Comparison of ENCODE assay signal across 11 mouse cellular contexts in the genomic region with DNA sequence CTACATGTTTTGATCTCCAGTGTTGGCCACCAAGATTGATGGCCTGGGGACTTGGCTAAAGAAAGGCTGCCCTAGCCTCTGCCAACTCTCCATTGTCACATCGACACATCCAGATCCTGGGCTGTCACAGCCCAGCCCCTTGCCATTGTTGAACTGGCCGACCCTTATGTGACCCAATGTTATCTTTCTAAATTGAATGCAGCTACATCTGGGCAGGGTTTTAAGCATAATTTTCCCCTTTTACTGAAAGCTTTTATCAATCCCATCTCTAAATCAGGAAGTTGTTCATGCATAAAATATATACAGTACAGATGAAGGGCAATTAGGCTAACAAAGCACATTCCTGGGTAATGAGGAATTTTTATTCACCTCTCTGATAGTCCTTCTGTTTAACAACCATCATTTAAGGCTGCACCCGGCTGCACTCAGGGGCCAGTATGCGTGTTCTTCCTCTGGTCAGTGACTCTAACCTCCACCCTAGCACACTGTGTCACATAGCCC.
DNase-seq lines count a peak whose midpoint lies in the region; ATAC-seq and TF ChIP-seq lines count a peak whose summit lies in the region.
"Had no signal": no experiment of that assay in that cellular context is flagged by ENCODE, and none has a peak within 500 bp of the region (broad histone marks: within the 10 kb centered on the region; RNA-seq: fewer than 3 reads in every experiment).

No protein-coding gene starts in this region.

- ATAC-seq in forebrain, embryonic 11.5 days (replicated peaks; ENCODE audit: low FRiP score) = peak; percentile 40
- no peak for ATAC-seq in forebrain, postnatal 0 days
- peak; percentile 63; the same call in 1 of the 2 replicates for ATAC-seq in kidney, embryonic 16.5 days (ENCODE audit: low FRiP score, low TSS enrichment)

- no peaks in the 10 kb centered on the region for H3K9me3 ChIP-seq in forebrain, embryonic 11.5 days (ENCODE audit: control insufficient read depth, low read length)
- H3K9me3 ChIP-seq in forebrain, postnatal 0 days (ENCODE audit: low read length) = no peaks in the 10 kb centered on the region
- no peaks in the 10 kb centered on the region for H3K9me3 ChIP-seq in kidney, embryonic 16.5 days (ENCODE audit: low read length)
- H3K9me3 ChIP-seq in embryonic facial prominence, embryonic 10.5 days = no peaks in the 10 kb centered on the region
- H3K9me3 ChIP-seq: embryonic facial prominence, embryonic 12.5 days; limb, embryonic 12.5 days had no signal

- H3K36me3 ChIP-seq in forebrain, embryonic 11.5 days (ENCODE audit: control insufficient read depth, insufficient read depth, low read length) = no peaks in the 10 kb centered on the region
- no peaks in the 10 kb centered on the region for H3K36me3 ChIP-seq in forebrain, postnatal 0 days (ENCODE audit: insufficient read depth)
- no peaks in the 10 kb centered on the region for H3K36me3 ChIP-seq in kidney, embryonic 16.5 days (ENCODE audit: insufficient read depth, low read length)
- H3K36me3 ChIP-seq in embryonic facial prominence, embryonic 10.5 days (replicated peaks) = no peaks in the 10 kb centered on the region
- H3K36me3 ChIP-seq: embryonic facial prominence, embryonic 12.5 days; limb, embryonic 12.5 days had no signal

- DNase-seq in forebrain, embryonic 11.5 days (ENCODE audit: low spot score) = no peak
- no peak for DNase-seq in forebrain, postnatal 0 days
- DNase-seq in ovary, postnatal 14 days (ENCODE audit: low spot score) = peak; percentile 19
- DNase-seq in ovary, postnatal 36 days (ENCODE audit: low spot score) = no peak
- DNase-seq in retina, postnatal 1 day = peak; percentile 61
- no peak for DNase-seq in embryonic facial prominence, embryonic 10.5 days (ENCODE audit: low spot score)
- DNase-seq in left cerebral cortex, postnatal 14 days (ENCODE audit: low spot score in 2 of 2) = no peak
- DNase-seq: B cell, adult 2 months had no signal

- peaks cover 4% of the 10 kb centered on the region for H3K4me1 ChIP-seq in forebrain, embryonic 11.5 days (replicated peaks; ENCODE audit: control insufficient read depth, insufficient read depth, low read length)
- H3K4me1 ChIP-seq in forebrain, postnatal 0 days (ENCODE audit: insufficient read depth) = no peaks in the 10 kb centered on the region
- peaks cover 21% of the 10 kb centered on the region for H3K4me1 ChIP-seq in kidney, embryonic 16.5 days (ENCODE audit: insufficient read depth, low read length)
- H3K4me1 ChIP-seq in embryonic facial prominence, embryonic 10.5 days = peaks cover 34% of the 10 kb centered on the region

- TF ChIP-seq CTCF in forebrain, postnatal 0 days (IDR thresholded peaks at IDR 0.05; ENCODE audit: low read depth) = no peak

- 0 out of 2 replicates have a peak overlapping the region, but pooled peaks have one; percentile 15 for H3K27ac ChIP-seq in forebrain, embryonic 11.5 days (ENCODE audit: low read depth, low read length)
- no peak overlapping the region for H3K27ac ChIP-seq in forebrain, postnatal 0 days (ENCODE audit: low read depth, low read length)
- H3K27ac ChIP-seq in kidney, embryonic 16.5 days (ENCODE audit: low read length) = no peak overlapping the region
- H3K27ac ChIP-seq in embryonic facial prominence, embryonic 10.5 days (replicated peaks) = no peak overlapping the region
- H3K27ac ChIP-seq: embryonic facial prominence, embryonic 12.5 days; limb, embryonic 12.5 days had no signal

- H3K27me3 ChIP-seq in forebrain, embryonic 11.5 days (ENCODE audit: control insufficient read depth, insufficient read depth, low read length) = no peaks in the 10 kb centered on the region
- no peaks in the 10 kb centered on the region for H3K27me3 ChIP-seq in forebrain, postnatal 0 days (ENCODE audit: insufficient read depth, low read length)
- H3K27me3 ChIP-seq in kidney, embryonic 16.5 days (ENCODE audit: insufficient read depth, low read length) = no peaks in the 10 kb centered on the region
- no peaks in the 10 kb centered on the region for H3K27me3 ChIP-seq in embryonic facial prominence, embryonic 10.5 days (replicated peaks; ENCODE audit: low read depth, poor library complexity, severe bottlenecking)
- H3K27me3 ChIP-seq: embryonic facial prominence, embryonic 12.5 days; limb, embryonic 12.5 days had no signal

- H3K4me2 ChIP-seq in forebrain, embryonic 11.5 days (ENCODE audit: low read depth, low read length, severe bottlenecking) = no peak overlapping the region
- no peak overlapping the region for H3K4me2 ChIP-seq in forebrain, postnatal 0 days (ENCODE audit: low read depth)
- H3K4me2 ChIP-seq in kidney, embryonic 16.5 days (replicated peaks; ENCODE audit: low read depth, low read length) = no peak overlapping the region
- H3K4me2 ChIP-seq: embryonic facial prominence, embryonic 12.5 days; limb, embryonic 12.5 days had no signal

- WGBS in forebrain, embryonic 11.5 days = 25% methylated on average over 4 of the region's 4 CpGs
- 17% methylated on average over 4 of the region's 4 CpGs for WGBS in forebrain, postnatal 0 days
- 13% methylated on average over 4 of the region's 4 CpGs for WGBS in kidney, embryonic 16.5 days
- WGBS in embryonic facial prominence, embryonic 10.5 days = 29% methylated on average over 4 of the region's 4 CpGs

- H3K9ac ChIP-seq in forebrain, embryonic 11.5 days (ENCODE audit: low read length) = no peak overlapping the region
- no peak overlapping the region for H3K9ac ChIP-seq in forebrain, postnatal 0 days
- no peak overlapping the region for H3K9ac ChIP-seq in kidney, embryonic 16.5 days (replicated peaks; ENCODE audit: low read length)
- H3K9ac ChIP-seq: embryonic facial prominence, embryonic 12.5 days; limb, embryonic 12.5 days had no signal

- intact Hi-C loops in left cerebral cortex, postnatal 14 days (cut with DNase I) = loop anchor here (2.0 kb wide), 1 partner anchor 1158 kb away; no protein-coding TSS in a partner anchor

- no peak overlapping the region for H3K4me3 ChIP-seq in forebrain, embryonic 11.5 days (ENCODE audit: low read depth, low read length)
- no peak overlapping the region for H3K4me3 ChIP-seq in forebrain, postnatal 0 days (ENCODE audit: low read depth, low read length)
- no peak overlapping the region for H3K4me3 ChIP-seq in kidney, embryonic 16.5 days (ENCODE audit: low read length)
- no peak overlapping the region for H3K4me3 ChIP-seq in embryonic facial prominence, embryonic 10.5 days
- H3K4me3 ChIP-seq: embryonic facial prominence, embryonic 12.5 days; limb, embryonic 12.5 days had no signal

Comparison
In these comparisons a context has a peak if more than half of its experiments do, and no peak if none do; other contexts are left out.
1. DNase-seq: peak in ovary, postnatal 14 days (single experiment) and retina, postnatal 1 day (single experiment); none in forebrain, embryonic 11.5 days (single experiment), forebrain, postnatal 0 days (single experiment), ovary, postnatal 36 days (single experiment), embryonic facial prominence, embryonic 10.5 days (single experiment) and left cerebral cortex, postnatal 14 days (0 of 2).